Comparison of ENCODE assay signal across 30 mouse cellular contexts in genomic region chr5:65933764-65934163, GRCm38 (mm10). TPM values are rescaled to one million over a fixed set of nuclear protein-coding genes. Genes with fewer than 3 reads are reported as not detected.
DNase-seq lines count a peak whose midpoint lies in the region; ATAC-seq lines count a peak whose summit lies in the region.
"Had no signal": no experiment of that assay in that cellular context is flagged by ENCODE, and none has a peak within 500 bp of the region (broad histone marks: within the 10 kb centered on the region; RNA-seq: fewer than 3 reads in every experiment).

No protein-coding gene starts in this region.

- H3K4me3 ChIP-seq in midbrain, embryonic 10.5 days = no peak overlapping the region
- H3K4me3 ChIP-seq: forebrain, embryonic 10.5 days; gastrocnemius, adult 2 months; hindbrain, embryonic 12.5 days; hindbrain, embryonic 15.5 days had no signal

- peaks cover 6% of the 10 kb centered on the region; the same call in 1 of the 2 replicates for H3K4me1 ChIP-seq in midbrain, embryonic 10.5 days
- H3K4me1 ChIP-seq: hindbrain, embryonic 12.5 days; hindbrain, embryonic 15.5 days had no signal

- ATAC-seq in megakaryocyte, adult 5-6 weeks (ENCODE audit: poor library complexity, severe bottlenecking) = peak; percentile 23; the same call in 1 of the 2 replicates
- no peak for ATAC-seq in CD4-positive, CD25-positive, alpha-beta regulatory T cell, adult 4 months
- ATAC-seq: activated CD4-positive, CD25-positive, alpha-beta regulatory T cell, adult 4 months; forebrain, embryonic 14.5 days; forebrain, postnatal 0 days had no signal

- H3K27me3 ChIP-seq in midbrain, embryonic 10.5 days (ENCODE audit: low read depth, poor library complexity, severe bottlenecking) = no peaks in the 10 kb centered on the region
- H3K27me3 ChIP-seq: hindbrain, embryonic 12.5 days; hindbrain, embryonic 15.5 days had no signal

- 87% methylated on average over 2 of the region's 2 CpGs for WGBS in midbrain, embryonic 10.5 days

- no peak overlapping the region for H3K27ac ChIP-seq in midbrain, embryonic 10.5 days (replicated peaks)
- H3K27ac ChIP-seq: forebrain, embryonic 10.5 days; gastrocnemius, adult 2 months; hindbrain, embryonic 12.5 days; hindbrain, embryonic 15.5 days had no signal

- DNase-seq in spleen, postnatal 36 days (ENCODE audit: low spot score in 2 of 2) = peak; percentile 74 to 75
- no peak for DNase-seq in spleen, postnatal 10 days (ENCODE audit: low spot score in 2 of 2)
- DNase-seq in 416B (ENCODE audit: low read depth) = peak; percentile 65
- peak; percentile 62 for DNase-seq in A20 (ENCODE audit: low read depth, low spot score)
- no peak for DNase-seq in layer of hippocampus, adult 9-10 months (ENCODE audit: low spot score)
- no peak for DNase-seq in midbrain, embryonic 10.5 days (ENCODE audit: low spot score)
- DNase-seq: adrenal gland, adult 8-10 months; adrenal gland, postnatal 25 days; cerebellum, adult 11-12 months; cerebellum, adult 8-10 months; cerebellum, postnatal 10 days; cerebellum, postnatal 36 days; forebrain, postnatal 0 days; gastrocnemius, adult 2 months; gastrocnemius, postnatal 14 days; heart, adult 11 months had no signal

- H3K9me3 ChIP-seq in midbrain, embryonic 10.5 days (replicated peaks) = no peaks in the 10 kb centered on the region
- H3K9me3 ChIP-seq: forebrain, embryonic 10.5 days; hindbrain, embryonic 12.5 days; hindbrain, embryonic 15.5 days had no signal

- H3K36me3 ChIP-seq in midbrain, embryonic 10.5 days = no peaks in the 10 kb centered on the region
- H3K36me3 ChIP-seq: forebrain, embryonic 10.5 days; hindbrain, embryonic 12.5 days; hindbrain, embryonic 15.5 days had no signal

RNA-seq across cellular contexts. Expression of gene Chrna9, which starts 1.0 kb away (rescaled TPM):
- not detected in 2 replicates for total RNA-seq in megakaryocyte, adult 5-6 weeks (2015)
- total RNA-seq in megakaryocyte, adult 5-6 weeks (2017) = not detected in 2 replicates
- polyA plus RNA-seq in CD4-positive, CD25-positive, alpha-beta regulatory T cell, adult 4 months (2017; shearing (Covaris generic)) = 1 to 10 TPM; 2.0 to 2.1 TPM
- 0.10 TPM in 1 of 2 replicates, not detected in the other for polyA plus RNA-seq in midbrain, embryonic 10.5 days (2016; fragmentation: Nextera tagmentation; extraction: Ambion mirVana)
- total RNA-seq: adrenal gland, adult 8-10 months; adrenal gland, postnatal 25 days; hematopoietic stem cell, adult 5-6 weeks had no signal
- polyA plus RNA-seq: brain, embryonic 14.5 days; cortical plate, adult 2 months; forebrain, embryonic 10.5 days; forebrain, embryonic 14.5 days; forebrain, postnatal 0 days; frontal cortex, adult 2 months; heart, embryonic 11.5 days; heart, embryonic 14.5 days; heart, postnatal 0 days; hindbrain, embryonic 15.5 days had no signal

Comparison
In these comparisons a context has a peak if more than half of its experiments do, and no peak if none do; other contexts are left out.
1. DNase-seq: peak in spleen, postnatal 36 days (2 of 2), 416B (single experiment) and A20 (single experiment); none in spleen, postnatal 10 days (0 of 2), layer of hippocampus, adult 9-10 months (single experiment) and midbrain, embryonic 10.5 days (single experiment).